Mouse (Mus musculus): ENCODE data around the gene Mast1. TPM values are rescaled to one million over a fixed set of nuclear protein-coding genes. Genes with fewer than 3 reads are reported as not detected.

The Mast1 gene
- polyA plus RNA-seq, 1 experiment from 2014 or later: 31.6 TPM

GRCm38 (mm10) chr8:84946528-84947240, 9.5 kb upstream of the Mast1 start, which contains the start of gene Rtbdn:
Gene Rtbdn, plus strand, starts transcription at chr8:84946991.
- 8% methylated on average over 17 of the region's 17 CpGs for WGBS
- H3K36me3 ChIP-seq (ENCODE audit: poor library complexity, severe bottlenecking): no peaks in the 10 kb centered on the region
- peaks cover 82% of the 10 kb centered on the region for H3K27me3 ChIP-seq
- H3K9me3 ChIP-seq (replicated peaks): no peaks in the 10 kb centered on the region
- peak within 1 kb of the TSS; percentile 69 for H3K4me3 ChIP-seq
- peak within 1 kb of the TSS; percentile 91 for H3K4me2 ChIP-seq
- H3K9ac ChIP-seq: peak within 1 kb of the TSS; percentile 76
- peak; percentile 10; the same call in 1 of the 2 replicates for ATAC-seq
- peaks cover 29% of the 10 kb centered on the region for H3K4me1 ChIP-seq
- 0 out of 2 replicates have a peak within 1 kb of the TSS, but pooled peaks have one; percentile 54 for H3K27ac ChIP-seq

DNA sequence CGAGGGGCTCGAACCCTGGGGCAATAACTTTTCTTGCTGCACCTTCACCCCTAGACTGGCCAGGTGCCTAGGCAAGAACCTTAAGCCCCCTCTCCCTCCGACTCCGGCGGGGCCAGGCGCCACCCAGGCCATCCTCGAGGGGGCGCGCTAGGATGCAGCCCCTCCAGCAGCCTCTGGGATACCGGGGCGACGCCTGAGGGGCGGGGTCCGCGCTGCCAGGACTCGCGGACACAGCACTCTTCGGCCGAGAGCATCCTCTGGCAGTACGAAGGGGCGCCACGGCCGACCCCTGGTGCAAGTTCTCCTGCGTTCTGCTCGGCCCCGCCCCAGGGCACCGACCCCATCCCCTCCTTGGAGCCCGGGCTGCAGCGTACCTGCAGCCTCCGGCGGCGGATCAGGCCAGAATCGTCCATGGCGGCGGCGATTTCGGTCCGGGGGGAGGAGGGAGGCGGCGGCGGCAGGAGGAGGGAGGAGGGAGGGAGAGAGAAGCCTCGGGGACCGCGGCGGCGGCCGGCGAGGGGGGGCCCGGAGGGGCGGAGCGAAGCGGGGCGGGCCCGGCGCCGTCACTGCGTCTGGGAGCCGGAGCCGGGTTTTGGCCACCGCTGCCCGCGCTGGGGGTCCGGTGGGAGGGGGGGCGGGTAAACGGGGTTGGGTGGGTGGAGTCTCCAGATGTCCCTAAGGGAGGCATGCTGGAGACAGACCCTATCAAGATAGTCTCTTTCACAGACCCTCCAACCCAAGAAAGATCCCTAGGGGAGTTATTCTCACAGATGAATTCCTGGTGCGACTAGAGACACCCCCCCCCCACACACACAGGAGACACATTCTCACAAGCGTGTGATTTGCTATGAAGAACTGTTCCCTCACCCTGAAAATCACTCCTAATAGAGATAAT, 8.7 kb upstream of the Mast1 start:
- Histone ChIP-seq H3K27ac (0 out of 2 replicates have a peak overlapping the region, but pooled peaks have one; percentile 54), H3K27me3 (peaks cover 76% of the 10 kb centered on the region), H3K36me3 (ENCODE audit: poor library complexity, severe bottlenecking) (no peaks in the 10 kb centered on the region), H3K4me3 (peak overlapping the region; percentile 69), H3K9ac (peak overlapping the region; percentile 76), H3K4me2 (peak overlapping the region; percentile 91), H3K4me1 (peaks cover 29% of the 10 kb centered on the region), H3K9me3 (replicated peaks) (no peaks in the 10 kb centered on the region)
- peak; percentile 71 for ATAC-seq
- WGBS: under 1% methylated on average over 51 of the region's 67 CpGs

- H3K9ac ChIP-seq: peak overlapping the region; percentile 76
- H3K27me3 ChIP-seq: peaks cover 69% of the 10 kb centered on the region
- no peak overlapping the region for H3K27ac ChIP-seq
- WGBS: 2% methylated on average over 11 of the region's 11 CpGs
- H3K9me3 ChIP-seq (replicated peaks): no peaks in the 10 kb centered on the region
- peak overlapping the region; percentile 69 for H3K4me3 ChIP-seq
- H3K36me3 ChIP-seq (ENCODE audit: poor library complexity, severe bottlenecking): no peaks in the 10 kb centered on the region
- peak; percentile 46 for ATAC-seq
- H3K4me1 ChIP-seq: peaks cover 29% of the 10 kb centered on the region
- peak overlapping the region; percentile 91 for H3K4me2 ChIP-seq
These were observed 8.1 kb upstream of the Mast1 start for GRCm38 (mm10) chr8:84945235-84945632.

DNA sequence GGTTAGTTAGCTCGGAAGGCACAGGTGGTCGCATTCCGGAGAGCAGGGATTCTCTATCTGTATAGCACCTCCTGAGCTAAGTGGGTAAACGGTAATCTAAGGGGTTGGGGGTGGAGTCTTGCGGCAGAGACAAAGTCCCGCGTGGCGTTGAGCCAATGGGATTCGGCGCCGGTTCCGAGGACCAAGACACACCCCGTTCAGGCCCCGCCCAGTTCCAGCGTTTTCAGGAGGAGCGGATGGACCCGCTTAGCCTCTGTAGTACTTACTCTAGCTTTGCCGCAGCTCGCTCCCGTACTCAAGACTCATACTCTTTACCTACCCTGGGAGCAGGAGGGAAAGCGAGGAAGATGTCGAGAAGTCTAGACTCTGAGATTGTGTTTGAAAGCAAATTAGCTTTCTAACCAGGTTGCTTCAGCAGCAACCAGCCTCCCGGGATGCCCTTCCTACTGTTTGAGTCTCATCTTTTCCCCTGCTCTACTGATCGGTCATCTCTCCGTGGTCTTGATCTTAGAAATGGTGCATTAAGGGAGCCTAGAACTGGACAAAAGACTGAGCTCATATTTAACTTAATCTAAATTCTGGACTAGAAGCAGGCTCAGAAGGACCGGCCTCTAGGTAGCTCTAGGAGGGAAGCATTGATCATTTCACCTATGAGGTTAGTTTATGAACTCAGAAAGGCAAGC, 7.5 kb upstream of the Mast1 start:
- H3K4me1 ChIP-seq: peaks cover 29% of the 10 kb centered on the region
- peak overlapping the region; percentile 69 for H3K4me3 ChIP-seq
- peak; percentile 41; the same call in 1 of the 2 replicates for ATAC-seq
- peak overlapping the region; percentile 91 for H3K4me2 ChIP-seq
- WGBS: 2% methylated on average over 26 of the region's 26 CpGs
- H3K9ac ChIP-seq: peak overlapping the region; percentile 76; the same call in 1 of the 2 replicates
- no peaks in the 10 kb centered on the region for H3K36me3 ChIP-seq (ENCODE audit: poor library complexity, severe bottlenecking)
- H3K27ac ChIP-seq: no peak overlapping the region
- no peaks in the 10 kb centered on the region for H3K9me3 ChIP-seq (replicated peaks)
- H3K27me3 ChIP-seq: peaks cover 63% of the 10 kb centered on the region

GRCm38 (mm10) chr8:84943699-84944098, 6.5 kb upstream of the Mast1 start:
- 16% methylated on average over 4 of the region's 4 CpGs for WGBS
- Histone ChIP-seq H3K4me2 (peak overlapping the region; percentile 91; the same call in 1 of the 2 replicates), H3K9ac (no peak overlapping the region), H3K4me3 (peak overlapping the region; percentile 69), H3K4me1 (peaks cover 29% of the 10 kb centered on the region), H3K9me3 (replicated peaks) (no peaks in the 10 kb centered on the region), H3K27me3 (peaks cover 59% of the 10 kb centered on the region), H3K36me3 (ENCODE audit: poor library complexity, severe bottlenecking) (no peaks in the 10 kb centered on the region), H3K27ac (no peak overlapping the region)
- ATAC-seq: no peak

DNA sequence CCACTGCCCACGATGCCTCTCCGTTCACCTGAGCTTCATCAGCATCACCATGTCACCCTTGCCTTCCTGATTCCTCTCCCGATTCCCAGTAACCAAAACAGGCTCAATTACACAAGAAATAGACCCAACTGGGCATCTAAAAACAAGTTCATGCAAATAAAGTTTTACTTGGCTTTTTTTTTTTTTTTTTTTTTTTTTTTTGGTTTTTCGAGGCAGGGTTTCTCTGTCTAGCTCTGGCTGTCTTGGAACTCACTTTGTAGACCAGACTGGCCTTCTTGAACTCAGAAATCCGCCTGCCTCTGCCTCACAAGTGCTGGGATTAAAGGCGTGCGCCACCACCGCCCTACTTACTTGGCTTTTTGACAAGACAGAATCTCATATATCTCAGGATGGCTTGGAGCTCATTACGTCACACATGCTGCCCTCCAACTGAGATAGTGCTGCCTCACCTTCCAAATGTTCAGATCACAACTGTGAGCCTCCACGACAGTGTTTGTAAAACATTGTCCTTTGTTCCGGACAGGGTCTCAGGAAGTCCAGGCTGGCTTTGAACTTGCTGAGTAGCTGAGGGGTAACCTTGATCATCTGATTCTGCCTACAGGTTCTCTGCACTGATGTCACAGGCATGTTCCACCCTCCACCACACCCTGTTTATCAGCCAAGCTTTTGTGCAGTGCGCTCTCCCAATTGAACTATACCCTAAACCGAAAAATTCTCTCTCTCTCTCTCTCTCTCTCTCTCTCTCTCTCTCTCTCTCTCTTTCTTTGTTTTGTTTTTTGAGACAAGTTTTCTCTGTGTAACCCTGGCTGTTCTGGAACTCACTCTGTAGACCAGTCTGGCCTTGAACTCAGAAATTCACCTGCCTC, 694 bp upstream of the Mast1 start:
- Histone ChIP-seq H3K4me2 (peak overlapping the region; percentile 80), H3K27ac (no peak overlapping the region), H3K4me1 (peaks cover 33% of the 10 kb centered on the region), H3K36me3 (ENCODE audit: poor library complexity, severe bottlenecking) (no peaks in the 10 kb centered on the region), H3K9me3 (replicated peaks) (no peaks in the 10 kb centered on the region), H3K9ac (no peak overlapping the region), H3K4me3 (peak overlapping the region; percentile 74), H3K27me3 (peaks cover 20% of the 10 kb centered on the region)
- ATAC-seq: no peak
- 66% methylated on average over 13 of the region's 13 CpGs for WGBS

DNA sequence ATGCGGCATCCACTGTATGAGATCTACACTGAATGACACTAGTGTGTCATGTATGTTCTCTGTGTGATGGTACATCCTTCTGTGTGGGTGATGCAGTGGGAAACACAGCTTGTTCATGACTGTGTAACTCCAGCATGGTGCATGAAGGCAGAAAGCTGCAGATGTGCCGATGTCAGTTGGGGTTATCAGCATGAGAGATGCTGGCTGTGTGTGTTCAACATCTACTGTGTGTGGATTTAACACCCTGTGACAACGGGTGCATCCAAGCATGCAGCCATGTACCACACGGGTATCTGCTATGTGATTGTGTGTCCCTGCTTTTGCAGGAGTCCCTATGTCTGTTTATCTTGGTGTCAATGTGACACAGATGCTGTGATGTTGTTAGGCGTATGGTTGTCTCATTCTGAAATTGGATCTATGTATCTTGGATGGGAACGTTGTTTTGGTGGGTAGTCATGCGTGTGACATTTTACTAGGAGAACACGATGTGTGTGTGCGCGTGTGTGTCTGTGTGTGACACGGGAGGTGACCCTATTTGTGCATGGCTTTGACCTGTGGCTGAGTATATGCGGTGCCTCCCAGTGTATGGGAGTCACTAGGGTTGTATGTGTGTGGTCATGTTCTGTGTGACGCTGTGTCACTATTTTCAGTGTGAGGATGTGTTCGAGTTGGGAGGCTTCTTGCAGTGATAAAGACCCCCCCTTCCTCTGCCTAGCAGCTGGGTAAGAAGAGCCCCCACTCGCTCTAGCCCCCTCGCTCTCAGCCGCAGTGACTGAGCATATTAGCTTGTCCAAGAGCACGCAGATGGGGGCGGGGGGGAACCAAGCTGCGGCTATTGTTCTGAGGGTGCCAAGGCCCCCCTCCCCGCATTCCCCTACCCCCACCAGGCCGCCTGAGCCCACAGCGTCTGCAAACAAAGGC, 858 bp downstream of the Mast1 start:
- peaks cover 33% of the 10 kb centered on the region for H3K4me1 ChIP-seq
- H3K36me3 ChIP-seq (ENCODE audit: poor library complexity, severe bottlenecking): 0 out of 2 replicates have a peak, but pooled peaks cover 3% of the 10 kb centered on the region
- H3K9ac ChIP-seq: peak overlapping the region; percentile 89
- WGBS: 14% methylated on average over 23 of the region's 23 CpGs
- peak overlapping the region; percentile 74 for H3K4me3 ChIP-seq
- peak overlapping the region; percentile 87 for H3K27ac ChIP-seq
- H3K27me3 ChIP-seq: peaks cover 14% of the 10 kb centered on the region; the same call in 1 of the 2 replicates
- H3K4me2 ChIP-seq: peak overlapping the region; percentile 80
- no peaks in the 10 kb centered on the region for H3K9me3 ChIP-seq (replicated peaks)
- ATAC-seq: peak; percentile 43

DNA sequence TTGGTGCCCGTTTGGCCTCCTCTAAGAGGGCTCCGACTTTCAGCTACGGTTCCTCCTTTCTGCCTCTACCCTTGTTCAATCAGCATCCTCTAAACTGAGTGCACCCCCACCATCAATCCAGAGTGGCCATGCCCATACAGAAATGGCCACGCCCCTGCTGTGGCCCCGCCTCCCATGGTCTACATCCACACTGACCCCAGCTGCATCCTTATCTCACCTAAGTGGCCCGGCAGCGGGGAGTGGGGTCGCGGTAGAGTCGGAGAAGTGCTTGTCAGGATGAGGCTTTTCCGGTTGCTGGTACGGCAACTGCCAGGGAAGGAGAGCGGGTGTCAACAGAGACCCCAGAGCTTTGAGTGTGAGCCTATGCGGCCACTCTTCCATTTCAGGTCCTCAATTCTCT, 1.7 kb downstream of the Mast1 start:
- peak overlapping the region; percentile 89 for H3K9ac ChIP-seq
- H3K27me3 ChIP-seq: peaks cover 17% of the 10 kb centered on the region
- WGBS: 6% methylated on average over 14 of the region's 14 CpGs
- H3K4me3 ChIP-seq: peak overlapping the region; percentile 74
- peak; percentile 13; the same call in 1 of the 2 replicates for ATAC-seq
- peak overlapping the region; percentile 80 for H3K4me2 ChIP-seq
- peaks cover 33% of the 10 kb centered on the region for H3K4me1 ChIP-seq
- peak overlapping the region; percentile 87 for H3K27ac ChIP-seq
- H3K36me3 ChIP-seq (ENCODE audit: poor library complexity, severe bottlenecking): peaks cover 6% of the 10 kb centered on the region
- H3K9me3 ChIP-seq (replicated peaks): no peaks in the 10 kb centered on the region

DNA sequence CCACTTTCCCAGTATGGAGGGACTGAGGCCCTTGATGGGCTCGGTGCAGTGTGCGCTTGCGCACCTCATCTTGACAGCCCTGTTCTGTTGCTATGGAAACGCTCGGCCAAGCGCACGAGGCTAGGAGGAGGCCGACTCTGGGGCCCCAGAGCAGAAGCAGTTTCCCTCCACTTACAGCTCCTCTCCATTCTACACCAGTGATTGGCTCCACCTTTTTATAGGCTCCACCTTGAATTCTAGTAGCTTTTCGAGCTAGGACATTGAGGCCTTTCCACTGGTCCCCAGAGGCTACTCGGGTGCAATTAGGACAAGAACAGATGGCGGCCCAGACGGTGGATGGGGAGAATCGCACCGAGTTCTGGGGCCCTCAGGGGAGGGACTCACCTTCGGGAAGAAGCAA, 2.3 kb downstream of the Mast1 start:
- H3K9ac ChIP-seq: peak overlapping the region; percentile 89; the same call in 1 of the 2 replicates
- H3K27me3 ChIP-seq: peaks cover 24% of the 10 kb centered on the region
- H3K4me3 ChIP-seq: peak overlapping the region; percentile 74
- peak overlapping the region; percentile 80 for H3K4me2 ChIP-seq
- peak overlapping the region; percentile 87; the same call in 1 of the 2 replicates for H3K27ac ChIP-seq
- peaks cover 33% of the 10 kb centered on the region for H3K4me1 ChIP-seq
- no peaks in the 10 kb centered on the region for H3K9me3 ChIP-seq (replicated peaks)
- WGBS: 1% methylated on average over 15 of the region's 15 CpGs
- H3K36me3 ChIP-seq (ENCODE audit: poor library complexity, severe bottlenecking): peaks cover 13% of the 10 kb centered on the region
- ATAC-seq: peak; percentile 57

Measured in forebrain, embryonic 13.5 days (tissue).